Mouse (Mus musculus): Measurements from ENCODE around the gene Clpx. TPM values are rescaled to one million over a fixed set of nuclear protein-coding genes. Genes with fewer than 3 reads are reported as not detected.

Clpx gene
- total and polyA plus RNA-seq, 3 experiments: 32.4 to 38.8 TPM; not detected in 1

GRCm38 (mm10) chr9:65345854-65346475 is 51.9 kb downstream of the Clpx start, which contains the start of gene Pdcd7 (continued):
- TF ChIP-seq UBTF (IDR thresholded peaks at IDR 0.05; ENCODE audit: borderline replicate concordance, insufficient read depth, low read depth, low read length): no peak

- peaks cover 0 to 14% of the 10 kb centered on the region in 2 experiments for H3K4me1 ChIP-seq (ENCODE audit: control insufficient read depth in 1 of 2, insufficient read depth in 2 of 2, low read length in 2 of 2)
- peaks cover 0 to 24% of the 10 kb centered on the region in 2 experiments; a peak in 2 of 4 replicates for H3K36me3 ChIP-seq (ENCODE audit: control insufficient read depth in 1 of 2, insufficient read depth in 2 of 2, low read length in 2 of 2)
- peak overlapping the region; percentile 56 for H3K27ac ChIP-seq (ENCODE audit: control insufficient read depth, low read depth, low read length)
- TF ChIP-seq HCFC1 (IDR thresholded peaks at IDR 0.05; ENCODE audit: low read depth, low read length): no peak
- peak; percentile 35; the same call in 1 of the 2 replicates for TF ChIP-seq NELFE (IDR thresholded peaks at IDR 0.05; ENCODE audit: low read depth, low read length)
- no peak for TF ChIP-seq MAX (IDR thresholded peaks at IDR 0.05; ENCODE audit: low read length)
- peak; percentile 47; the same call in 1 of the 2 replicates for TF ChIP-seq MYC (IDR thresholded peaks at IDR 0.05; ENCODE audit: low read depth, low read length)
- TF ChIP-seq ZMIZ1 (IDR thresholded peaks at IDR 0.05; ENCODE audit: low read depth, low read length): no peak
- peak; percentile 66; the same call in 1 of the 2 replicates for TF ChIP-seq MXI1 (IDR thresholded peaks at IDR 0.05; ENCODE audit: low read depth, low read length)
- TF ChIP-seq POLR2AphosphoS2 (IDR thresholded peaks at IDR 0.05; ENCODE audit: low read length): no peak
- no peak for TF ChIP-seq MEF2A (IDR thresholded peaks at IDR 0.05; ENCODE audit: extremely low read depth, insufficient replicate concordance, low read depth, low read length, poor library complexity, severe bottlenecking)
- TF ChIP-seq CHD1 (IDR thresholded peaks at IDR 0.05; ENCODE audit: low read depth, low read length): peak; percentile 95
- TF ChIP-seq POLR2A (IDR thresholded peaks at IDR 0.05; ENCODE audit: control insufficient read depth in 1 of 2, insufficient read depth in 1 of 2, low read depth in 1 of 2, low read length in 2 of 2, poor library complexity in 1 of 2): peak in 1 of 2 experiments; percentile 57; a peak in 2 of 4 replicates
- no peak; the same call in 1 of the 2 replicates for TF ChIP-seq TBP (IDR thresholded peaks at IDR 0.05; ENCODE audit: low read depth, low read length)
- TF ChIP-seq ZKSCAN1 (IDR thresholded peaks at IDR 0.05; ENCODE audit: low read depth, low read length): no peak
- no peak for TF ChIP-seq SMC3 (IDR thresholded peaks at IDR 0.05; ENCODE audit: low read depth, low read length)
- 0 out of 2 replicates have a peak, but pooled peaks have one; percentile 50 for TF ChIP-seq UBTF (IDR thresholded peaks at IDR 0.05; ENCODE audit: borderline replicate concordance, insufficient read depth, low read depth, low read length)
- TF ChIP-seq RAD21 (IDR thresholded peaks at IDR 0.05; ENCODE audit: low read depth, low read length): no peak
- peak; percentile 72; the same call in 1 of the 2 replicates for TF ChIP-seq SIN3A (IDR thresholded peaks at IDR 0.05; ENCODE audit: low read length)
- no peak for TF ChIP-seq BHLHE40 (IDR thresholded peaks at IDR 0.05; ENCODE audit: borderline replicate concordance, low read depth, low read length)
- H3K4me3 ChIP-seq (ENCODE audit: control insufficient read depth in 1 of 2, insufficient read depth in 1 of 2, low read depth in 2 of 2, low read length in 2 of 2): peak overlapping the region; percentile 65 to 95
- peak; percentile 63 for DNase-seq (ENCODE audit: low read depth, low spot score)
- no peaks in the 10 kb centered on the region for H3K9me3 ChIP-seq (replicated peaks; ENCODE audit: insufficient read depth, low read length)
- peak overlapping the region; percentile 89 for H3K9ac ChIP-seq (ENCODE audit: control insufficient read depth, low read depth, low read length, poor library complexity, severe bottlenecking)
- H3K27me3 ChIP-seq (ENCODE audit: control insufficient read depth in 1 of 2, insufficient read depth in 2 of 2, low read length in 2 of 2): no peaks in the 10 kb centered on the region
- H3K79me2 ChIP-seq (ENCODE audit: control insufficient read depth, insufficient read depth, low read length, poor library complexity): peaks cover 50% of the 10 kb centered on the region
These were observed 52.5 kb downstream of the Clpx start for GRCm38 (mm10) chr9:65346476-65347111.
